Mouse (Mus musculus) erythroblast, embryonic 14.5 days (primary cell): ENCODE measurements around the gene Add3.

ENCODE experiments used
- GATA1 ChIP-seq: IDR thresholded peaks from 2 replicates; pipeline ENCODE4 v1.6.1; 2012; ENCODE audit warnings: low read length, inconsistent platforms, mixed read lengths
- TAL1 ChIP-seq: IDR thresholded peaks from 3 replicates; pipeline ENCODE4 v1.6.1; 2012; ENCODE audit warnings: low read length, inconsistent platforms, mixed read lengths

DNA sequence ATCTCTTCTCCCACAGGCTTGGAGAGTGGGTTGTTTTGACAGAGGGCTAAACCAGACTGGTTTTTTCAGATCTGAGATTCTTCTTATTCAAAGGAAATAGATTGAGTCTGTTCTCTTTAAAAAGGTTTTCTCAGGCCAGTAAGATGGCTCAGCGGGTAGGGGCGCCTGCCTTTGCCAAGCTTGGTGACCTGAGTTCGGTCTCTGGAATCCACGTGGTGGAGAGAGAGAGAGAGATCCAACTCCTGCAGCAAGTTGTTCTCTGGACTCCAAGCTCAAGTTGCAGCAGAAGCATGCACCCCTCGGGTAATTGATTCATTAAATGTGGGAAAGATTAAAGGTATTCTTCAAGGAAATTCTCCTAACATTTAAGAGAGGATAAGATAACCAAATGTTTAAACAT, 16.9 kb upstream of the Add3 start:
- TF ChIP-seq GATA1 (no peak), TAL1 (no peak)
